Mouse (Mus musculus): ENCODE data around the gene Tmem265.

Gene Tmem265

GRCm38 (mm10) chr7:127561340-127561858 lies at the start of gene Tmem265:
TSS of gene Tmem265 (plus strand) at chr7:127561390.
- no peak for DNase-seq (ENCODE audit: low spot score in 2 of 2)

GRCm38 (mm10) chr7:127511808-127512230 lies 49.4 kb upstream of the Tmem265 start, which contains the start of gene Srcap:
TSS of gene Srcap (plus strand) at chr7:127511983.
- DNase-seq (ENCODE audit: low spot score in 2 of 2): peak; percentile 96 to 98

GRCm38 (mm10) chr7:127512231-127513015 lies 48.8 kb upstream of the Tmem265 start:
- peak; percentile 94 to 98 for DNase-seq (ENCODE audit: low spot score in 2 of 2)

- peak in 1 of 2 experiments; percentile 31 for DNase-seq (ENCODE audit: low spot score in 2 of 2)
These were observed 48.2 kb upstream of the Tmem265 start for GRCm38 (mm10) chr7:127513016-127513390.

GRCm38 (mm10) chr7:127513781-127514180 lies 47.4 kb upstream of the Tmem265 start:
- no peak for DNase-seq (ENCODE audit: low spot score in 2 of 2)

- no peak for DNase-seq (ENCODE audit: low spot score in 2 of 2)
These were observed 45.3 kb upstream of the Tmem265 start for GRCm38 (mm10) chr7:127515846-127516245.

GRCm38 (mm10) chr7:127516344-127516743 lies 44.8 kb upstream of the Tmem265 start:
- no peak for DNase-seq (ENCODE audit: low spot score in 2 of 2)

- DNase-seq (ENCODE audit: low spot score in 2 of 2): no peak
These were observed 41.9 kb upstream of the Tmem265 start, which contains the start of gene Gm42715 for GRCm38 (mm10) chr7:127519284-127519683. TSS of gene Gm42715 (plus strand) at chr7:127519584.

GRCm38 (mm10) chr7:127541671-127542070 lies 19.5 kb upstream of the Tmem265 start:
- no peak for DNase-seq (ENCODE audit: low spot score in 2 of 2)

- DNase-seq (ENCODE audit: low spot score in 2 of 2): no peak
These were observed 11.9 kb upstream of the Tmem265 start for GRCm38 (mm10) chr7:127549116-127549835.

- no peak for DNase-seq (ENCODE audit: low spot score in 2 of 2)
These were observed 9.6 kb upstream of the Tmem265 start for GRCm38 (mm10) chr7:127551558-127551957.

GRCm38 (mm10) chr7:127560580-127560979 lies 610 bp upstream of the Tmem265 start:
- DNase-seq (ENCODE audit: low spot score in 2 of 2): no peak

GRCm38 (mm10) chr7:127564381-127565150 lies 3.4 kb downstream of the Tmem265 start:
- no peak for DNase-seq (ENCODE audit: low spot score in 2 of 2)

- DNase-seq (ENCODE audit: low spot score in 2 of 2): peak; percentile 89 to 90
These were observed 11.8 kb downstream of the Tmem265 start, which contains the start of gene Phkg2 for GRCm38 (mm10) chr7:127572895-127573471. TSS of gene Phkg2 (plus strand) at chr7:127573340.

- peak in 1 of 2 experiments; percentile 72 for DNase-seq (ENCODE audit: low spot score in 2 of 2)
These were observed 12.4 kb downstream of the Tmem265 start for GRCm38 (mm10) chr7:127573503-127574008.

- DNase-seq (ENCODE audit: low spot score in 2 of 2): peak in 1 of 2 experiments; percentile 61
These were observed 12.9 kb downstream of the Tmem265 start for GRCm38 (mm10) chr7:127574115-127574514.

- DNase-seq (ENCODE audit: low spot score in 2 of 2): peak in 1 of 2 experiments; percentile 56
These were observed 22.1 kb downstream of the Tmem265 start for GRCm38 (mm10) chr7:127583260-127583659.

GRCm38 (mm10) chr7:127585031-127585430 lies 23.8 kb downstream of the Tmem265 start:
- no peak for DNase-seq (ENCODE audit: low spot score in 2 of 2)

- peak; percentile 57 to 72 for DNase-seq (ENCODE audit: low spot score in 2 of 2)
These were observed 25.0 kb downstream of the Tmem265 start for GRCm38 (mm10) chr7:127586149-127586548.

GRCm38 (mm10) chr7:127587196-127587595 lies 26.0 kb downstream of the Tmem265 start:
- DNase-seq (ENCODE audit: low spot score in 2 of 2): no peak

Data from spleen, postnatal 4 days (tissue).